Mouse (Mus musculus) intestine, embryonic 15.5 days (tissue): ENCODE results near the gene Mrpl10. TPM values are rescaled to one million over a fixed set of nuclear protein-coding genes. Genes with fewer than 3 reads are reported as not detected.

Experiments
- ATAC-seq: fragments of 200-750 bp; cut with Nextera tagmentation; 2 replicates; pipeline ENCODE4 v1.8.0; 2017; ENCODE audit warnings: moderate TSS enrichment, moderate library complexity
- H3K27ac ChIP-seq: fragments of 300-500 bp; sonication (generic); 2 replicates; pipeline ENCODE4 v1.5.1; 2015; ENCODE audit warnings: mild to moderate bottlenecking, inconsistent platforms
- H3K27me3 ChIP-seq: fragments of 300-500 bp; sonication (generic); replicated peaks from 2 replicates; pipeline ENCODE4 v1.6.1; 2015; ENCODE audit warnings: inconsistent platforms
- H3K36me3 ChIP-seq: fragments of 300-500 bp; sonication (generic); 2 replicates; pipeline ENCODE4 v1.6.1; 2015; ENCODE audit warnings: inconsistent platforms
- H3K4me1 ChIP-seq: fragments of 300-500 bp; sonication (generic); replicated peaks from 2 replicates; pipeline ENCODE4 v1.6.1; 2015; ENCODE audit warnings: inconsistent platforms
- H3K4me2 ChIP-seq: fragments of 300-500 bp; sonication (generic); replicated peaks from 2 replicates; pipeline ENCODE4 v1.6.1; 2015; ENCODE audit warnings: mild to moderate bottlenecking, inconsistent platforms
- H3K4me3 ChIP-seq: fragments of 300-500 bp; sonication (generic); replicated peaks from 2 replicates; pipeline ENCODE4 v1.5.1; 2015; ENCODE audit warnings: inconsistent platforms
- H3K9ac ChIP-seq: fragments of 300-500 bp; sonication (generic); 2 replicates; pipeline ENCODE4 v1.6.1; 2015; ENCODE audit warnings: inconsistent platforms
- H3K9me3 ChIP-seq: fragments of 300-500 bp; sonication (generic); 2 replicates; pipeline ENCODE4 v1.6.1; 2016; ENCODE audit warnings: inconsistent platforms
- WGBS: fragments of 180-500 bp; shearing (Covaris S2); methylation state at CpG from one replicate; pipeline ENCODE4 v1.1.7; 2015; 5-methylcytosine and 5-hydroxymethylcytosine counted together
- polyA plus RNA-seq: library from polyadenylated mRNA; unstranded; fragments of >200 nt; fragmentation: Nextera tagmentation; extraction: Ambion mirVana; gene quantifications from 2 replicates; pipeline ENCODE4 v1.2.1, GENCODE M21; 2015

The Mrpl10 gene
- polyA plus RNA-seq, 1 experiment from 2014 or later = 86.9 TPM

DNA sequence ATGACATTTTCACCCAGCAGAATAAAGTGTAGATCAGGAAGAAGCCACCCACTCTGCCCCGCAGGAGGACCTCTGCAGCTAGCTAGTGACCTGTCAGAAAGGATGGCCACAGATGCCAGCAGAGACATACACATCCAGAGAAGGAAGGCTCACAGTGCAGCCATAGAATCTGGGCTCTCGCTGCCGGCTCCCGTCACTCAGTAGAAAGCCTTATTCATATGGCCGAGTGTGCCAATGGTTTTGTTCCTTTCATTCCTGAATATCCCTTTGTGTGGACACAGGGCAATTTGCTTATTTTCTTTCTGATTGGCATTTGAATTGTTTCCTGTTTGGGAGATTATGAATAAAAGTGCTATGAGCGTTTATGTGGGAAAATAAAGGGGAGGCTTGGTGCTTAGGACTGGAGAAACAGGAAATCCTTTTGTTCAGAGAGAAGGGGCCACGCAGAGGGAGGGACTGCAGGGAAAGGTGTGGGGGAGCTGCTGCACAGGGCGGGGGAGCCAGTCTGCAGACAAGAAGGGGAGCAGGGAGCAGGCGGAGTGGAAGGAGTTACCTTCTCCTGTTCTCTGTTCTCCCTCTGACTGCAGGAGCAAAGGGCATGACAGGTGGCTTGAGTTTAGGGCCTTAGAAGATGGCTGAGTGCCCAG, 22.0 kb downstream of the Mrpl10 start:
- no peak for ATAC-seq
- Histone ChIP-seq H3K4me1 (0 out of 2 replicates have a peak, but pooled peaks cover 3% of the 10 kb centered on the region), H3K4me2 (no peak overlapping the region), H3K36me3 (peaks cover 18% of the 10 kb centered on the region), H3K9me3 (no peaks in the 10 kb centered on the region), H3K27ac (peak overlapping the region; percentile 48; the same call in 1 of the 2 replicates), H3K4me3 (no peak overlapping the region), H3K27me3 (no peaks in the 10 kb centered on the region), H3K9ac (no peak overlapping the region)
- WGBS = 60% methylated on average over 9 of the region's 9 CpGs

DNA sequence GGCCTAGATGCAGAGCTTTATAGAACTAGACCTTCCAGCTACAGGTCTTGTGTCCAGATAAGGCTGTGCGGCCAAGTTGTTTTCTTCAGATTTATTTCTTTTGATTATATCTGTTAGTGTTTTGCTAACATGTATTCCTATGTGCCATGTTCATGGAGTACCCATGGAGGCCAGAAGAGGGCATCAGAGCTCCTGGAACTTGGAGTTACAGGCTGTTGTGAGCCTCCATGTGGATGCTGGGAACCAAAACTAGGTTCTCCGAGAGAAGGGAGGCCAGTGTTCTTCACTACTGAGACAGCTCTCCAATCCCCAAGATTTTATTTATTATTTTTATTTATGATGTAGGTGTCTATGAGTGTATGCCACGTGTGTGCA, 22.5 kb downstream of the Mrpl10 start:
- Histone ChIP-seq H3K27ac (0 out of 2 replicates have a peak overlapping the region, but pooled peaks have one; percentile 48), H3K4me1 (0 out of 2 replicates have a peak, but pooled peaks cover 3% of the 10 kb centered on the region), H3K4me3 (no peak overlapping the region), H3K36me3 (peaks cover 18% of the 10 kb centered on the region), H3K27me3 (no peaks in the 10 kb centered on the region), H3K9me3 (no peaks in the 10 kb centered on the region), H3K4me2 (no peak overlapping the region), H3K9ac (no peak overlapping the region)
- no peak for ATAC-seq
- 89% methylated on average over 3 of the region's 3 CpGs for WGBS

DNA sequence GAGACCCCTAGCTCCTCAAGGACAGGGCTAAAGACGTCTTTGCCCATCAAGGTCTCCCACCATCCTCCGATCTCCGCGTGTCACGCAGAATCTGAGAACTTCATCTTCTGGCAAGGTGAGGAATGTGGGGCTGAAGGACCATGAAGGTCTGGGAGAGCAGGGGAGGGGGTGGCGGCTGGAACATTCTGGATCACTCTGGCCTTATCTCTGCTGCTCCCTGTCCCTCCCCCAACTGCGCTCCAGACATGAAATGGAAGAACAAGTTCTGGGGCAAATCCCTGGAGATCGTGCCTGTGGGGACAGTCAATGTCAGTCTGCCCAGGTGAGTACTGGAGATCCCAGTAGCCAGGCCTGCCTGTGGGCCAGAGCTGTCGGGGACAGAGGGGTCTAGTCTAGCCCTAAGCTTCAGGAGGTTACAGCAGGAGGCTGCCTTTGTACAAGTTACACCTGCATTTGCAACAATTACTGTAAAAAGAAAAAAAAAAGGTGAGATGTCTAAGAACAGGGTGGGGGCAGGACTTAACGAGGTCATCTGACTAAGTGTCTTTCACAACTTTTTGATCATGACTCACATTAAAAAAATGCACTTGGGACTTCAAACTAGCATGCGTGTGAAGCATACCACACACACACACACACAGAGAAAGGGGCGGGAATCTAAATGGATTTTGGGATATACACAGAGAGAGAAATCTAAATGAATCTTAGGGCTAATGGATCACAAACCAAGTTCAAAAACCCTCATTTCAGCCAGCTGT, 24.4 kb downstream of the Mrpl10 start:
- H3K27me3 ChIP-seq = no peaks in the 10 kb centered on the region
- H3K27ac ChIP-seq = no peak overlapping the region
- H3K9ac ChIP-seq = no peak overlapping the region
- no peaks in the 10 kb centered on the region for H3K9me3 ChIP-seq
- H3K36me3 ChIP-seq = peaks cover 10% of the 10 kb centered on the region
- H3K4me3 ChIP-seq = no peak overlapping the region
- H3K4me1 ChIP-seq = peaks cover 8% of the 10 kb centered on the region; the same call in 1 of the 2 replicates
- 84% methylated on average over 12 of the region's 12 CpGs for WGBS
- no peak for ATAC-seq
- no peak overlapping the region for H3K4me2 ChIP-seq

DNA sequence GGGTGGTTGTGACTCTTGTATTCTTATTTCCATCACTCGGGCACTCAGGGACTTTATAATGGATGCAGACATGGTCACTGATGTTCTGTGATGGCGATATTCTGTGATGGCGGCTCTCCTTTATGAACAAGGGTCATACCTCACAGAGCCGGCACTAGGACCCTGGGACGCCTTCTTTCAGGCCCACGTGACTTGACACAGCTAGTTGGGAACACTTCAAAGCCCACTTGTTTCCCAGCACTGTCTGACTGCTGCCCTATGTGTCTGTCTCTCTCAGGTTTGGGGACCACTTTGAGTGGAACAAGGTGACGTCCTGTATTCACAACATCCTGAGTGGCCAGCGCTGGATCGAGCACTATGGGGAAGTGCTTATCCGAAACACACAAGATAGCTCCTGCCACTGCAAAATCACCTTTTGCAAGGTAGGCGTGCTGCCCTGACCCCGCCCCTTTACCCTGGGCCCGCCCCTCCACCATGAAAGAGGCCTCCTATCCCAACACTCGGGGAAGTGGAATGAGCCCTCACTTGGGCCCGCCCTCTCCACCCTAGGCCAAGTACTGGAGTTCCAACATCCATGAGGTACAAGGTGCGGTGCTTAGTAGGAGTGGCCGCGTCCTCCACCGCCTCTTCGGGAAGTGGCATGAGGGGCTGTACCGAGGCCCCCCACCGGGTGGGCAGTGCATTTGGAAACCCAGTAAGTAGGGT, 25.4 kb downstream of the Mrpl10 start:
- no peaks in the 10 kb centered on the region for H3K27me3 ChIP-seq
- peak; percentile 70 for ATAC-seq

DNA sequence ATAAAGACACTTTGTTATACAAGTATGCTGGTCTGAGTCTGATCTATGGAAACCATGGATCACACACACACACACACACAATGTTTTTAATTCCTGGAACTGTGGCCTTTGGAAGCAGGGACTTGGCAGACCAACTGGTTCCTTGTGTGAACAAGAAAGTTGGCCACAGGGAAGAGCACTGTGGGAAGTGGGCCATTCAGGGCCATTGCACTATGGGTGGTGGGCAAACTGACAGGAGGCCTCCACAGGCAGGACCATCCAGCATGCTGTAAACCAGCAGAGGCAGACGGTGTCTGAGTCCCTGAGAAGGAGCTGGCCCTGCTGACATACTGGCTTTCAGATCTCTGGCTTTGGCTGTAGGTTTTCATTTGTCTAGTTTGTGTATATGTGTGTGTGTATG, 28.0 kb downstream of the Mrpl10 start:
- Histone ChIP-seq H3K4me1 (peaks cover 5% of the 10 kb centered on the region; the same call in 1 of the 2 replicates), H3K9ac (no peak overlapping the region), H3K27me3 (no peaks in the 10 kb centered on the region), H3K36me3 (0 out of 2 replicates have a peak, but pooled peaks cover 3% of the 10 kb centered on the region), H3K27ac (no peak overlapping the region), H3K9me3 (no peaks in the 10 kb centered on the region), H3K4me3 (no peak overlapping the region), H3K4me2 (no peak overlapping the region)
- ATAC-seq = no peak
- 55% methylated on average over 1 of the region's 1 CpGs for whole genome bisulfite sequencing

More for the DNA sequence above, 25.4 kb downstream of the Mrpl10 start:
- H3K4me1 ChIP-seq = peaks cover 8% of the 10 kb centered on the region; the same call in 1 of the 2 replicates
- no peak overlapping the region for H3K27ac ChIP-seq
- no peak overlapping the region for H3K4me2 ChIP-seq
- H3K4me3 ChIP-seq = no peak overlapping the region
- no peaks in the 10 kb centered on the region for H3K9me3 ChIP-seq
- H3K9ac ChIP-seq = no peak overlapping the region
- WGBS = 49% methylated on average over 22 of the region's 22 CpGs
- 0 out of 2 replicates have a peak, but pooled peaks cover 3% of the 10 kb centered on the region for H3K36me3 ChIP-seq

DNA sequence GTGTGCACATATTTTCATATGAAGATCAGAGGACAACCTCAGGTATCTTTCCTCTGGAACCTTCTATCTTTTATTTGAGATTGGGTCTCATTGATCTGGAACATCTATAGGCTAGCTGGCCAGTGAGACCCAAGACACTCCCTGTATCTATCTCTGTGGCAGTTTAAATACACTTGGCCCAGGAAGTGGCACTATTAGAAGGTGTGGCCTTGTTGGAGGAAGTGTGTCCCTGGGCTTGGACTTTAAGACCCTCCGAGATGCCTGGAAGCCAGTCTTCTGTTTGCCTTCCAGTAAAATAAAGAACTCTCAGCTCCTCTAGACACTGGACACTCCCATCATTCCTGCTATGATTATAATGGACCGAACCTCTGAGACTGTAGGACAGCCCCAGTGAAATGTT, 28.4 kb downstream of the Mrpl10 start:
- H3K4me1 ChIP-seq = peaks cover 5% of the 10 kb centered on the region; the same call in 1 of the 2 replicates
- WGBS = 73% methylated on average over 2 of the region's 2 CpGs
- H3K9me3 ChIP-seq = no peaks in the 10 kb centered on the region
- H3K4me3 ChIP-seq = no peak overlapping the region
- H3K27me3 ChIP-seq = no peaks in the 10 kb centered on the region
- H3K9ac ChIP-seq = no peak overlapping the region
- peak; percentile 61; the same call in 1 of the 2 replicates for ATAC-seq
- no peak overlapping the region for H3K4me2 ChIP-seq
- 0 out of 2 replicates have a peak, but pooled peaks cover 3% of the 10 kb centered on the region for H3K36me3 ChIP-seq
- no peak overlapping the region for H3K27ac ChIP-seq

DNA sequence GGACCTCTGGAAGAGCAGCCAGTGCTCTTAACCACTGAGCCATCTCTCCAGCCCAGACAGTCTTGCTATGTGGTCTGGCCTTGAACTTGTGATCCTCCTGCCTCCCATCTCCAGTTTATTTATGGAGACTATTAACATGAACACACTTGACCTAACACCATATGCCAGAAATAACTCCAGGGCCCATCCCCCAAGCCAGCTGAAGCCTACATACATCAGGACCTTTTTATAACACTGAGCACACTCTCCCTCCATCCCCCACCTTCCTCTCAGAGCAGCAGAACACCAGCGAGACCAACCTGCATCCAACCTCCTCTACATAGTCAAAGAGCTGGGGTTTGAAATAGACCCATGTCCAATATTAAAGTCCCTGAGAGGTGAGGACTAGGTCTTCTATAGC, 29.8 kb downstream of the Mrpl10 start:
- Histone ChIP-seq H3K36me3 (0 out of 2 replicates have a peak, but pooled peaks cover 3% of the 10 kb centered on the region), H3K27me3 (no peaks in the 10 kb centered on the region), H3K4me3 (no peak overlapping the region), H3K9me3 (no peaks in the 10 kb centered on the region), H3K4me2 (no peak overlapping the region), H3K27ac (no peak overlapping the region), H3K9ac (no peak overlapping the region), H3K4me1 (peaks cover 5% of the 10 kb centered on the region; the same call in 1 of the 2 replicates)
- 62% methylated on average over 1 of the region's 1 CpGs for whole genome bisulfite sequencing
- no peak for ATAC-seq

DNA sequence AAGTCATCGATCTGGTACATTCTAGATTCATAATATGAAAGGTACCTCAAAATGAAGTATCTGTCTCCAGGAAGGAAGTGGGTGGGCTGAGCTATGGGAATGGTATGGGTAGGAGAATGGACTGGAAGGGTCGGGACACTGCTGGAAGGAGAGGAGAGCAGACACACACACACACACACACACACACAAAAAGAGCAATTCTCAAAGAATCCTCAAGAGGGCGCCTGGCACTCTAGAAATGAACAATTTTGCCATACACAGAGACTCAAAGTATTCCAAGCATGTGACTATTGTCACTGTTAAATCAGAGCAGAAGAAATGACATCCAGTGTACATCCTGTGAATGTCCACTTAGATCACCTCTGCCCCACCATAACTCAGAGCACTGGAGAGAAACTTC, 31.2 kb downstream of the Mrpl10 start:
- Histone ChIP-seq H3K4me3 (no peak overlapping the region), H3K4me2 (no peak overlapping the region), H3K36me3 (no peaks in the 10 kb centered on the region), H3K4me1 (peaks cover 5% of the 10 kb centered on the region; the same call in 1 of the 2 replicates), H3K9me3 (no peaks in the 10 kb centered on the region), H3K27ac (no peak overlapping the region), H3K9ac (no peak overlapping the region), H3K27me3 (no peaks in the 10 kb centered on the region)
- WGBS = 32% methylated on average over 3 of the region's 3 CpGs
- 0 out of 2 replicates have a peak, but pooled peaks have one; percentile 26 for ATAC-seq

DNA sequence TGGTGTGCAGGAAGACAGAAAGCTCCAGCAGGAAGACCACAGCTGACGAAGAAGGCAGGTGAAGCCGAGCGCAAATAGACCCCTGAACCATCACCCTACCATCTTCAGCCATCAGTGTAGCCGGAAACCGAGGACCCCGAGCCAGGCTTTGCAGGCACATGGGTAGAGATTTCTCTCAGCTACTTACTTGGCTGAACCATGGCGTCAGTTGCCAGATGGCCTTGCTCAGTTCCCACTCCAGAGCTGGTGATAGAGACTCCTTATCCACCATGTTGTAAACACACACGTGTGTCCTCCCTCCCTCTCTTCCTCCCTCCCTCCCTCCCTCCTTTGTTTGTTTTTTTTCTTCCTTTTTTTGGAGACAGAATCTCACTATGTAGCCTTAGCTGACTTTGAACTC, 32.9 kb downstream of the Mrpl10 start:
- H3K9me3 ChIP-seq = no peaks in the 10 kb centered on the region
- 58% methylated on average over 8 of the region's 8 CpGs for WGBS
- H3K36me3 ChIP-seq = no peaks in the 10 kb centered on the region
- no peak overlapping the region for H3K9ac ChIP-seq
- no peak for ATAC-seq
- no peak overlapping the region for H3K4me2 ChIP-seq
- H3K4me1 ChIP-seq = peaks cover 5% of the 10 kb centered on the region; the same call in 1 of the 2 replicates
- H3K4me3 ChIP-seq = no peak overlapping the region
- no peak overlapping the region for H3K27ac ChIP-seq
- H3K27me3 ChIP-seq = no peaks in the 10 kb centered on the region

DNA sequence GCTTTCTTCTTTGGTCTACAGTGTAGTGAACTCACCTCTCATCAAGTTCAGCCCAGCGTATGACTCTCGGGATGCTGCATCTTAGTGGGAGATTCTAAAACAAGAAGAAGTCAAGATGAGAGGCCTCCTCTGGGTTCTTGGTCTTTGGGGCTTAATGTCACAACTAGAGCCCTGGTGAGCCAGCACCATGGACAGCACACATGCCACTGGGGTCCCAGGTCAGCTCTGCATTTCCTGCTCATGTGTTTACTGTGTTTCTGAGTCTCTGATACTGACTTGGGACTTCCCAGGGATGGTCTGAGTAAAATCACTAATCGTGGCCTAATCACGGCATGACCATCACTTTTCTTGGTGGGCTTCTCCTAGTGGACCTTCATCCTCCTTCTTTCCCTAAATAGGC, 37.4 kb downstream of the Mrpl10 start:
- Histone ChIP-seq H3K4me3 (no peak overlapping the region), H3K4me1 (0 out of 2 replicates have a peak, but pooled peaks cover 5% of the 10 kb centered on the region), H3K4me2 (no peak overlapping the region), H3K9me3 (no peaks in the 10 kb centered on the region), H3K27me3 (no peaks in the 10 kb centered on the region), H3K27ac (no peak overlapping the region), H3K36me3 (no peaks in the 10 kb centered on the region), H3K9ac (no peak overlapping the region)
- WGBS = 39% methylated on average over 4 of the region's 4 CpGs
- no peak for ATAC-seq

DNA sequence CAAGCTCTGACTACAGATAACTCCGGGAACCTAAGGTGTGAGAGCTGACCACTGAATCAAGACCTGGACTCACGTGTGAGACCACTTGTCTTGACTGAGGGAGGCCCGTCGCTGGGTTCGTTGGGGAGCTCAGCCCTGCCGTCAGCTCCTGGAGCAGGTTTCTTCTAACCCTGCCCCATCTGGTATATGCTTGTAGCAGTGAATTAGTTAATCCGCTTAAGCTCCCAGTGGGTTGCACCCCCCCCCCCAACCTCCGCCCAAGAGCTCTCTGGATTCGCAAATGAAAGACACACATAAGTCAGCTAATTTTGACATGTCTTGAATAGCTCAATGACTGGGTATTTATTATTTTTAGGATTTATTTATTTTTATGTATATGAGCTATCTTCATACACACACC, 38.9 kb downstream of the Mrpl10 start:
- Histone ChIP-seq H3K36me3 (no peaks in the 10 kb centered on the region), H3K4me3 (no peak overlapping the region), H3K27me3 (no peaks in the 10 kb centered on the region), H3K4me1 (0 out of 2 replicates have a peak, but pooled peaks cover 6% of the 10 kb centered on the region), H3K9me3 (no peaks in the 10 kb centered on the region), H3K9ac (no peak overlapping the region), H3K27ac (no peak overlapping the region), H3K4me2 (no peak overlapping the region)
- no peak for ATAC-seq
- WGBS = 36% methylated on average over 9 of the region's 9 CpGs

DNA sequence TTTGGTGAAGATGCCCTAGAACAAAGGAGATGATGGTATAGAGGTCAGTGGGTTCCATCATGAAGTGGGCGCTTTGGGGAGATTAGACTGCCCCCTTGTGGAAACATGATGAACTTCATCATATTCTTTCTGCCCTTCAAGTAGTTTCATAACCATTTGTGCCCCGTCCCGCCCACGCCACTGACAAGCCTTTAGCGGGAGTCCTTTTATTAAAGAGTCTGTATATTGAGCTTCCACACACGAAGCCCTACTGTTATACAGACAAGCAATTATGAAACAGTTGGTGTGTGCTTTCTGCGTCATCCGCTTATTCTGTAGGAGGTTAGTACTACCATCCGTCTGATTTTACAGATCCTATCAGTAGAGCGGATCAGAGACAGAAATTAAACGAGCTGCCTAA, 41.6 kb downstream of the Mrpl10 start:
- ATAC-seq = no peak
- no peak overlapping the region for H3K4me2 ChIP-seq
- WGBS = 38% methylated on average over 11 of the region's 11 CpGs
- 0 out of 2 replicates have a peak, but pooled peaks cover 6% of the 10 kb centered on the region for H3K4me1 ChIP-seq
- no peak overlapping the region for H3K27ac ChIP-seq
- no peaks in the 10 kb centered on the region for H3K9me3 ChIP-seq
- no peaks in the 10 kb centered on the region for H3K27me3 ChIP-seq
- no peak overlapping the region for H3K9ac ChIP-seq
- H3K4me3 ChIP-seq = no peak overlapping the region
- no peaks in the 10 kb centered on the region for H3K36me3 ChIP-seq
